Mouse (Mus musculus) spleen, adult 2 months (tissue): ENCODE data around the gene Mapk8ip1.

ENCODE experiments used
- CTCF ChIP-seq: fragments of 200-500 bp; IDR thresholded peaks from 2 replicates; pipeline ENCODE4 v1.5.1; 2011; ENCODE audit warnings: mild to moderate bottlenecking, inconsistent platforms; ENCODE audit not compliant: insufficient read depth, insufficient read length, insufficient replicate concordance; ENCODE audit errors: extremely low read depth
- POLR2A ChIP-seq: fragments of 200-500 bp; IDR thresholded peaks from 2 replicates; pipeline ENCODE4 v1.6.1; 2011; ENCODE audit warnings: low read depth, low read length, inconsistent platforms

- TF ChIP-seq CTCF (no peak), POLR2A (no peak)
These were observed 3.6 kb downstream of the Mapk8ip1 start for GRCm38 (mm10) chr2:92397436-92397835.
